Mouse (Mus musculus) right cerebral cortex, postnatal 4 days (tissue): Measurements from ENCODE around the gene Smim24.

ENCODE experiments used
- DNase-seq: peaks from one replicate; pipeline ENCODE4 v3.0.0-alpha.2; 2022

The Smim24 gene

DNA sequence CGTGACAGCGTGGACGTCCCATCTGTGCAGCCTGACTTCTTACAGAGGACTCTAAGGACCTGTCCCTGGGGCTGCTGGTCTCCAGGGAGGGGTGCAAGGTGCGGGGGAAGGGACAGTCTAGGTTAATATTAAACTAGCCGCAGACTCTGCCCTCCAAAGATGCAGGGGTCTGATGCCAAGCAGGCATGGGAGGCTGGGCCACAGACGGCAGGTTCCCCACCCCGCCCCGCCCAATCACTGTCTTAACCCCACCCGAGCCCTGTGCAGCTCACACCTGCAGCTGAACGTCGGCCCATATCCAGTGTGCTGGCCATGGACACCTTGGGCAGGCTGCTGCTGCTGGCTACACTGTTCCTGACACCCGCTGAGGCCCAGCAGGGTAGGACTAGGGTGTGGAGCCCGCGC, at the start of gene Smim24:
Smim24 (plus strand) TSS at position 271 of the 405 bp plus-strand sequence.
- DNase-seq, result no peak

DNA sequence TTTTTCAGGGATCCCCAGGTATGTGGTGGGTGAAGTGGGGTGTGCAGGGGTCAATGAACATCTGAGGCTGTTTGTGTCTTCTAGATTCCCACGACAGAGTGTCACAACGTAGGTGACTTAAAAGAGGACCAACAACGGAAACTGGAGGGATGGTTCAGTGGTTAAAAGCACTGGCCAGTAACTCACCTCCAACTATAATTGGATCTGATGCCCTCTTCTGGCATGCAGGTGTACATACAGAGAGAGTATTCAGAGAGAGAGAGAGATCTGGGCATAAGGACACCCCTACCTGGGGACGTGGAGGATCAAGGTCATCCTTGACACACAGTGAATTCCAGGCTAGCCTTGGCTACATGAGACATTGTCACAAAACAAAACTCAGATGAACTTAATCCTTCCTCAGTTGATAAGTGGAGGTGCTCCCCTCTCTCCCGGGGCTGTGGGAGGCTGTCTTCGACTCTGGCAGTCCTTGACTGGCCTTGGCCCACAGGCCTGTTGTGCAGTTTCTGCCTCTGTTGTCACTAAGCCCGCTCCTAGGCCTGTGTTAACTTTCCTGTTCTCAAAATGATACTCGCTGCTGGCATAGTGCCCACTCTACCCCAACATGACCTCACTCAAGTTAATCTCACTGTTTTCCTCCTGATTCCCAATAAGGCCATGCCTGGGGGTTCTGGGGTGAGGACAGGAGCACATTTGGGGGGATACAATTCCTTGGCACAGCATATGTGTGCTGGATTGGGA, 48.3 kb upstream of the Smim24 start:
- no peak for DNase-seq

DNA sequence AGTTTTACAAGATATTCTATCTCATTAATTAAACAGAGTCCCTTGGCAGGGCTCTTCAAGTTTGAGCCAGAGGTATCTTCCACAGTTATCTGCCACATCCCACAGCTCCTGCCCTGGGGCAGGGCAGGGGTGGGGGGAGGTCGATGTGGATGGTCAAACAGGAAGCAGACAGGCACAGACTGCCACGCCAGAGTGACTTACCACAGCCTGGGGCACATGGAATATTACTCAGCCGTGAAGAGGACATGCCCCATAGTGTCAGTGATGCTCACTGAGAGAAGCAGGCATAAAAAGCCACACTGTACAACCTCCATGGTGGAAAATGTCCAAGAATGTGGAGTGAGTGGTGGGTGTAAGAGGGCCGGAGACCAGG, 47.7 kb upstream of the Smim24 start:
- no peak for DNase-seq

DNA sequence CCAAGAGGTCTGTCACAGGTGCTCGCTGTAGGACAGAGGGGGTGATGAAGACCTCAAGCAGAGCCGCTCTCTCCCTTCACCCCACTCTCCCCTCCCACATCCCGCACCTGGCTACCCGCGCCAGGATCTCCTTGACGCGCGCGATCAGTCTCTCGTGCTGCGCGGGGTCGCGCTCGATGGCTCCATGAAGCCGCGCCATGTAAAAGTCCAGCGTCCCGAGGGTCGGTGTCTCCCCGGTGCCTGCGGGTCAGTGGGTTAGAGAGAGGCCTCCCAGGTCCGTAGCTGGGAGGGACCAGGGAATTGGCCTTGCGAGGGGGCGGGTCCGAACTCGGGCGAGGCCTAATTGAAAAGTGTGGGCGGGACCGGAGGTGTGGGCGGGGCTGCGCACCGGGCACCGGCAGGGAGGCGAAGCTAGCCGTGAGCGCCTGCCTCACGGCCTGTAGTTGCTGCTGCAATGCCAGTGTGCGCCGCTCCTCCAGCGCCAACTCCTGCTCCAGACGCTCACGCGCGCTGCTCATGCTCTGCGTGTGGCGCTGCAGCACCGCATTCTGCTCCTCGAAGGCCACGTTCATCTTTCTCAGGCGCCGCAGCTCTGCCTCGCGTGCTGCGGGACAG, 46.3 kb upstream of the Smim24 start:
- peak; percentile 69 for DNase-seq

DNA sequence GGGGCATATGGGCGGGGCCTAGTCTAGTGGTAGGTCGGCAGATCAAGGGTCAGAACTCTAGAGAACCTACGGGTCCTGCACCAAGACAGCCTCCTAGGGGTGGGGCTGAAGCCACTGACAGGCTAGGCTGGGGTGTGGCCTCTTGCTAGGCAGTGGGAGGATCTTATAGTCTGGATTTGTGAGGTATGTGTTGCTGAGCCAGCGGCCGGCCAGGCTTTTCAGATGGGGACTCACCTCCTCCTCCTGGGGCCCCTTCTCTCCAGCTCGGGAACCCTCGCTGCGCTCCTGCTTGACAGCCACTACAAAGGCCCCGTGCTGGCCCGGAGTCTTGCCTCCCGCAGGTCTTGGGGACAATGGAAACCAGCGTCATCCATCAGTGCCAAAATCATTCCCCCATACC, 43.7 kb upstream of the Smim24 start:
- DNase-seq, result no peak

DNA sequence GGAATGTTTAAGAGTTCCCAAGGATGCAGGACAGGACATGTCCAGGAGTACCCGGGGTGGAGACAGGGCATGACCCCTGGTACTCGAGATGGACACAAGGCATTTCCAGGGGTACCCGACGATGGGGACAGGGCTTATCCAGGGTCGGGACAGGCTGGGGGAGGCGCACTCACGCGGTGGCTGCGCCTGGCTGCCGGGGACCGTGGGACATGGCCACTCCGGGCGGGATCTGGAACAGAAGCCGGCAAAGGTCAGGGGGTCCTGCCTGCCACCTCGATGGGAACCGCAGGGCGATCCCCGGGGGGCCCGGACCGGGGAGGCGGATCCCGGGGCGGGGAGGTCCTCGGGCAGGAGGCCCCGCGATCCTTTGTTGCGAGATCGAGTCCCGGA, 42.9 kb upstream of the Smim24 start:
- DNase-seq, result no peak

DNA sequence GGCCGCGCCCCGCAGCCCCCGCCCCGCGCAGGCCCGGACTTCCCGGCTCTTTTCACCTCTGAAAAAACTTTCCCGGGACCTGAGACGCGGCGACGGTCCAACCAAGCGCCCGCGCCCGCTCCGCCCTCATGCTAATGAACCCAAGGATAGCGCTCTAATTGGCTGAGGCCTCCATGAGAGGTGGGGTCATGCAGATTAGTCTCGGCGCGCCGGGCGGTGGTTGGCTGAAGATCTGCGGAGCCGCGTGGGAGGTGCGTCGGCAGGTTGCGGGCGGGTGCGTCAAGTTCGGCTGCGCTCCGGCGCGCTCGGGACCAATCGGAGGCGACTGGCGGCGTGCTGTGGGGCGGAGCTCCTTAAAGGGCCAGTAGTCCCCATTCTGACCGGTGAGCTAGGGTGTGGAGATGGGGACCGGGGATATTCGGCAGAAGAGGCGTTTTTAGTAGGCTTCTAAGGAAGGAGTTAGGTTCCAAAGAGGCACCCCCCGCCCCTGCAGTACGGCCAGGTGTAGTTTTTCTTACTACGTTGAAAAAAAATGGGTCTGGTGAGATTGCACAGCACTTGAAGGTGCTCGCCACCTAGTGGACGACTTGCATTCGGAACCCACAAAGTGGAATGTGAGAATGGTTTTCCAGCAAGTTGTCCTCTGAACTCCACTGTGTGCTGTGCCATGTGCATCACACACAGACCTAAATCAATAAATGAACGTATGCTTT, 42.3 kb upstream of the Smim24 start, which contains the start of gene Hmg20b:
Hmg20b (minus strand) TSS at position 130 of the 713 bp plus-strand sequence.
- peak; percentile 99 for DNase-seq

DNA sequence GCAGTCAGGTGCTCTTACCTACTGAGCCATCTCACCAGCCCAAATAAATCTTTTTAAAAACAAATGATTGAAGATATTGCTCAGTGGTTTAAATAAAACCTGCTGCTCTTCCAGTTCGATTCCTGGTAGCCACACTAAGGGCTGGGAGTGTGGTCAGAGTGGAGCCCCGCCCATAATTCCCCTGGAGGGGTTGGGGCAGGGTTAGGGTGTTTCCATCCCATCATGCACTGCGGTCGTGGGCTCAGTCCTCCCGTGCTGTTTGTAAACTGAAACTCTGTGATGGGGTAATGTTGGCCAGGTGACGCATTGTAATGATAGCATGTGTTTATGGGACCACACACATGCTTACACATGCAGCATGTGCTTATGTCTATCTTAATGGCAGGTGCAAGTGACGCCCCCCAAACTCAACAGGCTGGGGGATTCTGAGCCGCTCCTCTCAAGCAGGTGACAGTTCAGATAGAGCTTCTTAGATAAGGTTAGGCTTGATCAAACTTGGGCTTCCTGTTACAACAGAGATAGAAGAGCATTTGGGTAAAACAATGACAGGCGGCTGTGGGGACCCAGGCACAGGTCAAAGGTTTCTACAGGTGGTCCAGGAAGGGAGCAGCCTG, 41.1 kb upstream of the Smim24 start:
- no peak for DNase-seq

DNA sequence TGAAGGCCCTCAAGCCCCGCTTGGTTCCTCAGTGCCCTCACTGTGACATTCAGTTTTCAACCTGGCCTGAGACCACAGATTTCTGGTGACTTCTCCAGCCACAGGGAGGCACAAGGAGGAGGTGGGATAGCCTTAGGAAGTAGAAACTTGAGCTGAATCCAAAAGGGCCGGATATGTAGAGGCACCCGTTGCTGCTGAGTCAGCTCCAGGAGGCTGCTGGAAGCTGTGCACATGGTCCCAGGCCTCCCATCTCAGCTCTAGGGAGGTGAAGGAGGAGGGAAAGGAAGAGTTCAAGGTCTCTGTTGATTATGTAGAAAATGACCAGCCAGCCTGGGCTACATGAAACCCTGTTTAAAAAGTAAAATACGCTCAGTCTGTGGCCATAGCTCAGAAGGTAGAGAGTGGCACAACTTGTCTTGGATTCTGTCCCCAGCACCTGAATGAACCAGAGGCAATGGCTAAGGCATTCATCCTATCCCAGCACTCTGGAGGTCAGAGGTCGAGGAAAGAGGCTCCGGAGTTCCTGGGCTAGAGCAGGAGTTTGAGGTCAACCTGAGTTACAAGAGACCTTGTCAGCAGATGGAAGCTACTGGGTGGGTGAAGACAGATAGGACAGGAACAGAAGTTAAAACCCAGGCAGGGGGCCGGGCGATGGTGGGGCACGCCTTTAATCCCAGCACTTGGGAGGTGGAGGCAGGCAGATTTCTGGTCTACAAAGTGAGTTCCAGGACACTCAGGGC, 37.9 kb upstream of the Smim24 start:
- DNase-seq, result no peak

DNA sequence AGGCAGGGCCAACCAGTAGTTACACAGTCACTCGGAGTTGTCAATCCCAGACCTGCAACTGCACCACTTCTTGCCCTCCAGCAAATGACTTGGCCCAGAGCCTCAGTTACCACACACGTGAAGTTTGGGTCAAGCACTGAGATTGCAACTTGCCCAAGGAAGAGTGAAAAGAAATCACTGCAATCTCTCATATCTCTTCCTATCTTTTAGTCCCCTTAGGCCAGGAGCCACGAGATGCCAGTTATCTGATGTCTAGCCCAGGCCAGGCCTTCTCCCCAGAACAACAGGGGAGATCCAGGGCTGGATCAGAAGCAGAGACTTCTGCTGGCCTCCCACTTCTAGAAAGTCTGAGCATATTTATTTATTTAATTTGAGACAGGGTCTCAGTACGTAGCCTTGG, 37.3 kb upstream of the Smim24 start:
- no peak for DNase-seq

DNA sequence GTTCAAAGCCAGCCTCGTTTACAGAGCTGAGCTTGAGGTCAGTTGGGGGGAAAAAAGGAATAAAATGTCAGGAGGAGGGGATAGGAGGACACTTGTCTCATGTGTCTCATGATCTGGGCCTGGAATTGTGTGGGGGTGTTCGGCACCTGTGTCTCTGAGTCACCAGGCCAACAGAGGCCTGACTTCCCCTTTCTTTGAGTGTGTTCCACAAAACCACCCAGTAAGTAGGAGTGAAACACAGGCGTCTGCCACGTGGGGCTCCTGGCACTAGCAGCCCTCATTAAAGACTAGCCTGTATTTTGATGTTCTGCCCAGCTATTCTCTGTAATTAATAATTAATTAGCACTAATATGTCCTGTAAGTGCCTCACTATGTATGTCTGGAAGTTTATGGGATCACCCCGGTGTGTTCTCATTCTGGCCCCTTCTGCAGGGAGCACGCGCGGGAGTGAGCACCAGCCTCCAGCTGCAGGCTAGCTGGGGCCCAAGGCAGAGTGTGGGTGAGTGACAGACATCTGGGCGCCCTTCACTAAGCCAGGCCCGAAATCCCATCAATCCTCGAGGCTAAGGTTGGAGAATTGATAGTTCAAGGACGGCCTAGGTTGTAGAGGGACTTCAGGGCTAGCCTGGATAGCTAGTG, 36.4 kb upstream of the Smim24 start:
- DNase-seq, result no peak

DNA sequence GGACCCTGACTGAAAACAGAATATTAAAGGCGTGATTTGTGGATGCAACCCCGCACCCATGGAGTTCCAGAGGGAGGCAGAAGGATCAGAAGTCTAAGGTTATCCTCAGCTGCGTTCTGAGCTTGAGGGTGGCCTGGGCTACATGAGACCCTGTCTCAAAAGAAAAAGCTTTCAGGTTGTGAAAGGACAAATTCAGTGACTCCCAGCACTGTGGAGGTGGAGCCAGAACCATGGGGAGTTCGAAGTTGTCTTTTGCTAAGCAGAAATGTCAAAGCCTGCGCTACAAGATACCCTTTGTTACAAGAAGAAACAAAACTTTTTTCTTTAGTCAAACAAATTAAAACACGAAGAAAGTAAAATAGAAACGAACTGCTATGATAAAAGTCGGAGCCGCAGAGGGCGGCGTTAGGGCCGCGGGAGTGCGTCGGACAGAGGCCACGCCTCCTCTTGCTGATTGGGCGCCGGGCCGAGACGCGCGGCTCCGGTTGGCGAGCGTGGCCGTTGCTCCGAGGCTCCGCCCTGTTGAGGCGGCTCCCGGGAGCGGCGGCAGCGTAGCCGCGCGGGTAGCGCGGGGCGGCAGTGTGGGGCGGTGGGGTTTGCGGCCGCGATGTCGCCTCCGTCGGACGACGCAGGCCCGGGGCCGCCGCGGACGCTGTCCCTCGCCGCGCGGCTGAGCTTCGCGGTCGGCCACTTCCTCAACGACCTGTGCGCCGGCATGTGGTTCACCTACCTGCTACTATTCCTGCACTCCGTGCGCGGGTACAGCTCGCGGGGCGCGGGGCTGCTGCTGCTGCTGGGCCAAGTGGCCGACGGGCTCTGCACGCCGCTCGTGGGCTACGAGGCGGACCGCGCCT, 35.6 kb upstream of the Smim24 start, which contains the start of gene Mfsd12:
Mfsd12 (plus strand) TSS at position 501 of the 854 bp plus-strand sequence.
- DNase-seq, result peak; percentile 96

DNA sequence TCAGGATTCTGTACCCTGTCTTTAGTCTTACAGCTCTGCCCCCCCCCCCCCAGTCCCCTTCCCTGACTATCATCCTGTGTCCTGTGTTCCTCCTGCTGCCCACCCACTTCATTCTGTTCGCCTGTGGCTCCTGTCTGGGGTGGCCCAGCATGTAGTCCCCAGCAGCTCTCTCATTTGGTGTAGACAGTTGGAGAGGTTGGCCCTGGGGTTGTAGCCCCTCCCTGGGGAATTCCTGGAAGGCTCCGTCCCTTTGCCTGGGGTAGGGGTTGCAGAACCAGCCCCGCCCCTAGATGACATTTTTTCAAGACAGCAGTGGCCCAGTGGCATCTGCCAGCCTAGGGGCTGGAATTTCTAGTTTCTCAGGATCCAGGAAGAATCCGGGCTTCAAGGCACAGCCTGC, 34.6 kb upstream of the Smim24 start:
- no peak for DNase-seq

DNA sequence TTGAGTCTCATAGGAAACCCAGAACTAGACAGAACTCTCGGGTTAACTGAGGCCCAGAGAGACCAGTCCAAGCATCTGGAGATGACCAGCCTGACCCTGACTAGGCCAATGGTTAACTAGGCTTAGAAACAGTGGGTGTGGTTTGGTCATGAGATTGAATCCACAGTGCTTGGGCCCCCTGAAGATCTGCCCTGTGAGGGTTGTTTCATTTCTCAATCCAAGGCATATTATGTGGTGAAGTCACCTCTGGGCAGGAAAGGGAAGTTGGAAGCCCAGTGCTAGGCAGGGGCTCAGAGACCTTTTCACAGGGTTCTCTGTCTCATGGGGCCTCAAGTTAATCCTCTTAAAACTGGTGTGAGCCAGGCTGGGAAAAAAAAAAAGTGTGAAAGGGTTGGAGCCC, 34.0 kb upstream of the Smim24 start:
- DNase-seq, result no peak

DNA sequence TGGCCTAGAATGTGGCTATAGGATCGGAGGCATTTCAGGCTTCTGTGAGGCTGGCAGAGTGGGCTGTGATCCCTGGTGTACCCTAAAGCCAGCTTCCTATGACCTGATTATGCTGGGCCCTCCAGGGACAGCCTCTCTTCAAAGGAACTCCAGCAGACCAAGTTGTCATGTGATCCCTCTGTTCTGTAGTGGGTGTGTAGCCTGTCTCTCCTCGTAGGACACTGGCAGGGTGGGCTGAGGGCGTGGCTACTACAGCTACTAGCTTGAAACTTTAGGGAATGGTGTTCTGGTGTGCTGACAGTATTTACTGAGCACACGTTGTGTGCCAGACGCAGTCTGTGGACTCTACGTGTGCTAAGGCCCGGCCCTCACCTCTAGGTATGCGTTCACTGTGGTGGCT, 32.1 kb upstream of the Smim24 start:
- DNase-seq, result no peak

DNA sequence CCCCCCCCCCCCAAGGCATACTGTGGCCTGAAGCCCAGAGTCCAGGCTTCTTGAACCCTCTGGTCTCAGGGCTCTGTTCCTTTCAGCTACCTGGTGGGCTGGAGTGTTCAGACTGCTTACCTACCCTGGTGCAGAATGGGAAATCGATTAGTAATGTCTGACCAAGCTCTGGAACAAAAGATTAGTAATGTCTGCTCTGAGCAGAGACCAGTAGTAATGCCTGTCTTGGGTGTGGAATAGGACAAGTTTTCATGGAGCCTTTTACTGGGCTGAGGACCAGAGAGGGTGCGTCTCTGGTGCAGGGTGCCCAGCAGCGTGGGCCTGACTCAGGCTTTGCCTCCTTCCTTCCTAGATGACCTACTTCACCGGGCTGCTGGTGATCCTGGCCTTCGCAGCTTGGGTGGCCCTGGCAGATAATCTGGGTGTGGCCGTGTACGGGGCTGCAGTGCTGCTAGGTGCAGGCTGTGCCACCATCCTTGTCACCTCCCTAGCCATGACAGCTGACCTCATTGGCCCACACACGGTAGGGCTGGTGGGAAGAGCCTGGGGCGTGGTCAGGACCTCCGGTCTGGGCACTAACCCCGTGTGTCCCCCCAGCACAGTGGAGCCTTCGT, 30.4 kb upstream of the Smim24 start:
- no peak for DNase-seq

DNA sequence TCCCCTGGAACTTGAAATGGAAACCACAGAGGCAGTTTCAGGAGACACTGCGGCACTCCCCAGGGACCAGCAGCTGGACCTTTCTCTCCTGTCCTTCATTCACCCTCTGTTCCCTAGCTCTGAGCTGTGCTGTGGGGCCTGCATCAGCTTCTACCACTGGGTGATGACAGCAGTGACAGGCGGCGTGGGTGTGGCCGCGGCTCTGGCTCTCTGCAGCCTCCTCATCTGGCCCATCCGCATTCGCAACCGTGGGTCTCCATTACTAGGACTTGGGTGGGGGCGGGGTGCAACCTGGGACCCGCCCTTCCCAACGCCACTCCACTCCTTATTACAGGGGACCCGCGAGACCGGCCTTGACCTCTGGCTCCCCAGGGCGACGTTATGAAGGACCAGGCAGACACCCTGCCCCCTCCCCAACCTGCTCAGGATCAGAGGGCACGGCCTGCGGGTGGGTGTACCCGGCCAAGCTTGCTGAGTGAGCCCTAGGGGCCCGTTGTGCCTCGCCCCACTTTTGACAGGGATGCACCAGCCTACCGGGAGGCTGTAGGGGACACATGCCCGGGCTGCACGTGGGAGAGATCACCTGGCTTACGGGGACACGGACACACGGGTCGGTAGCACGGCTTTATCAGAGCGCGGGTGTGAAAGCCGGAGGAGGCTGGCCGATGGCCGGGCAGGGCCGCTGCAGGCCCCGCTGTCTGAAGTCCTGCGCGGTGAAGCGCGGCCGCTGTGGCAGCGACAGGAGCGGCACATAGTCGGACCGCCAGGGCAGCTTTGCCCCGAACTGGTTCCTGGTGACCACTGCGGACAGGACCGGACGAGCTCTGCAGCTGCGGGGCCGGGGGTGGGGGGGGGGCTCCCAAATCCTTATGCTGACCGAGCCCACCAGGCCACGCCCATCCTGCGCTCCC, 29.2 kb upstream of the Smim24 start:
- DNase-seq, result no peak

DNA sequence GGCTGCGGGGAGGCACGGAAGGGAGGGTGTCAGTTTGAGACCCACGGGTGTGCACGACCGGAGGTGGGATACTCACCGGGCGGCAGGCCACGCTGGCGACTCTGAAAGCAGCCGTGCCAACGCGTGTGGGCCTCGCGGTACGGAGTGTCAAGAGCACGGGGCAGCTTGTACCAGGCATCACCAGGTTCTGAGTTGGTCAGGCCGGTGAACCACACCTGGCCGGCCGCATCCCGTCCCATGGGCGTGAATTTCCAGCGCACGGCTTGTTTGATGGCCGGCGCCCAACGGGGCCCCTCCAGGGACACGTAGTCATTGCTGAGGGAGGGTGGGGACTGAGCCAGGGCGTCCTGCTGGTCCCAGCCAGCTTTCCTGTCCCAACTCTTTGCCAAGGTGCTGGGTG, 28.2 kb upstream of the Smim24 start:
- no peak for DNase-seq

DNA sequence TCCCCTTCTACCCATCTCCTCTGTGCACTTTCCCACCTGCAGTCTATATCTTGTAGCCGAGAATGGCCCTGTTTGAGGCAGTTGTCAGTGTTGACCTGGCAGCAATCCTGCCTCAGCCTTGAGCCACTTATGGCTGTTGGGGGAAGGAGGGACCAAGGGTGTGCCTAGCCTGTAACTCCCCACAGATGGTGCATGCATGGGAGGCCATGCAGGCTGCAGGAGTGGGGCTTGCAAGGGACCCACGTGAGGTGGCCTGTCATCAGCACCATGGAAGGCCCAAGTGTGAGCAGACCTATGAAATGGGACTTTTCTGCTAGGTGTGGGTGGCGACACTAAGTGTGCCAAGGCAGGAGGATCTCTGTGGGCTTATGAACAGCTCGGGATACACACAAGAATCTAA, 27.8 kb upstream of the Smim24 start:
- DNase-seq, result no peak
